Mouse (Mus musculus): ENCODE measurements around the gene Atrn. TPM values are rescaled to one million over a fixed set of nuclear protein-coding genes. Genes with fewer than 3 reads are reported as not detected.

The Atrn gene
- polyA plus RNA-seq, 1 experiment from 2014 or later = 9.2 TPM

DNA sequence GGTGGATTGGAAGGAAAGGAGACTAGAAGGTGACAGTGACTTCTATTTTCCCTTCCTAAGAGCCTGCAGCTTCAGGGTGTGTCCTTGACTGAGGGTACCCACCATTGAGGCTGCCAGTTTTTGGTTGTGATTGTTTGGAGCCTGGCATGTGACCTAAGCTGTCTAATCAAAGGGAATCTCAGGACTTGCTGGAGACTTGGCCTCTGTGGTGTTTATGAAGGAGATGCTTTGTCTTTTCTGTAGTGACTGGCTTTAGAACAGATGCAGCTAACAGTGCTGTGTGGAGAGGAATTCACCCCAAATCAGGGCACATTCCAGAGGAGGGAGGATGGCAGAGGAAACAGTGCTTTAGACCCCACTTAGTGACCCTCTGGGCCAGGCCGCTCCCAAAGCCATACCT is 8.6 kb downstream of the Atrn start:
- Histone ChIP-seq H3K36me3 (no peaks in the 10 kb centered on the region), H3K4me1 (peaks cover 10% of the 10 kb centered on the region), H3K4me3 (replicated peaks) (no peak overlapping the region), H3K4me2 (replicated peaks) (no peak overlapping the region), H3K9ac (no peak overlapping the region), H3K9me3 (replicated peaks) (no peaks in the 10 kb centered on the region), H3K27me3 (no peaks in the 10 kb centered on the region), H3K27ac (replicated peaks) (peak overlapping the region; percentile 51; the same call in 1 of the 2 replicates)
- ATAC-seq (ENCODE audit: insufficient number of reproducible peaks, low FRiP score, low TSS enrichment, low read depth) = no peak
- WGBS = 65% methylated on average over 1 of the region's 1 CpGs

DNA sequence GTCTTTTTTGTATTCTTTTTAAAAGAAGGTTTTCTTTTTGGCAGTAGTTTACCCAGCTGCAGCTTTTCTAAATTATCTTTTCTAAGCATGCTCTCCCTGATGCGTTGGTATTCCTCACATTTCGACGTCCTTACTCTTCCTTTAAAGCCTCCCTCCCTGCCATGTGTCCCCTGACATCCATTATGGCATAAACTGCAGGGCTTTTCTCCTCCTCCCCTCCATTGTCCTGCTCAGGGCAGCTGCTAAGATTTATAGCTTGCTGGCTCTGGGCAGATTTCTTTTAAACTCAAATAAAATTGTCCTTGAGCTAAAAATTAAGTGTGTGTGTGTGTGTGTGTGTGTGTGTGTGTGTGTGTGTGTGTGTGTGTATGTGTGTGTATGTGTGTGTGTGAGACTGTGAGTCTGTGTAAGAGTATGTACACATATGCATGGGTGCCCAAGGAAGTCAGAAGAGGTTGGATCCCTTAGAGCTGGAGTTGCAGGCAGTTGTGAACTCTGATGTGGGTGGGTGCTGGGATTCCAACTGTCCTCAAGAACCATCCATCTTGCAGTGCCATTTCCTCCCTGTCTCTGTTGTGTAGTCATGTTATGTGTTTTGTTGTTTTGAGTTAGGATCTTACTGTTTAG is 10.3 kb downstream of the Atrn start:
- H3K27ac ChIP-seq (replicated peaks) = peak overlapping the region; percentile 87
- no peaks in the 10 kb centered on the region for H3K36me3 ChIP-seq
- no peak overlapping the region for H3K9ac ChIP-seq
- H3K4me2 ChIP-seq (replicated peaks) = no peak overlapping the region
- H3K4me3 ChIP-seq (replicated peaks) = no peak overlapping the region
- peak; percentile 84 for ATAC-seq (ENCODE audit: insufficient number of reproducible peaks, low FRiP score, low TSS enrichment, low read depth)
- H3K4me1 ChIP-seq = peaks cover 10% of the 10 kb centered on the region
- WGBS = 26% methylated on average over 3 of the region's 3 CpGs
- no peaks in the 10 kb centered on the region for H3K27me3 ChIP-seq
- no peaks in the 10 kb centered on the region for H3K9me3 ChIP-seq (replicated peaks)

DNA sequence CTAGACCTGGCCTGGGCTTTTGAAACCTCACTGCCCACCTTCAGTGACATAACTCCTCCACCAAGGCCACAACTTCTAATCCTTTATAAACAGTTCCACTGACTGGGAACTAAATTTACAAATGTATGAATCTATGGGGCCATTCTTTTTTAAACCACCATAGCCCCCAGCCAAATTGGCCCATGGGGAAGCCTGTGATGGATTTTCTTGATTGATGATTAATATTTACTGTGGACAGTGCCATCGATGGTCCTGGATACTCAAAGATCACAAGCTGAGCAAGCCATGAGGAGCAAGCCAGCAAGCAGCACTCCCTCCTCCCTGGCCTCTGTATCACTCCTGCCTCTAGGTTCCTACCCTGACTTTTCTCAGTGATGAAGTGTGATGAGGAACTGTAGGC is 11.4 kb downstream of the Atrn start:
- Histone ChIP-seq H3K9ac (no peak overlapping the region), H3K27me3 (no peaks in the 10 kb centered on the region), H3K4me3 (replicated peaks) (no peak overlapping the region), H3K27ac (replicated peaks) (no peak overlapping the region; the same call in 1 of the 2 replicates), H3K4me2 (replicated peaks) (no peak overlapping the region), H3K4me1 (peaks cover 10% of the 10 kb centered on the region), H3K9me3 (replicated peaks) (no peaks in the 10 kb centered on the region), H3K36me3 (no peaks in the 10 kb centered on the region)
- WGBS = 83% methylated on average over 1 of the region's 1 CpGs
- ATAC-seq (ENCODE audit: insufficient number of reproducible peaks, low FRiP score, low TSS enrichment, low read depth) = no peak

DNA sequence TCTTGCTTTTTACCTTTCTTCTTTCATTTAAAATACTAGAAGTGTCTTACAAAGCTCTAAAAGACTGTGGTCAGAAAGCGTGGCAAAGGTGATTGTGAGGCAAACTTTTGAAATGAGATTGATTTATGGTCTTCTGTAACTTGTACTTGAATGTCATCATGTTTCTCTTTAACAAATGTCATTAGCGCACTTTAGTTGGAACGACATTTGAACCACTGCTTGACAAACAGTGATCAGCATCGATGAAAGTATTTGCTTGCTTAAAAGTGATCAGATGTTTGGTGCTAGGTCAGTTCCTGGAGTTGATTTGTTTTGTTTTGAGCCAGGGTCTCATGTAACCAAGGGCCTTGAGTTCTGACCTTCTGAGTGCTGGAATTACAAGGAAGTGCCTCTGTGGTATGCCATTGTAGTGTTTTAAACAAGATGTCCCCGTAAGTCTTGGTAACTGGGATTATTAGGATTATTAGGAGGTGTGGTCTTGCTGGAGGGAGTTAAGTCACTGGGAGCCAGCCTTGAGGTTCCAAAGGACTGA is 12.8 kb downstream of the Atrn start:
- H3K27me3 ChIP-seq = no peaks in the 10 kb centered on the region
- H3K27ac ChIP-seq (replicated peaks) = no peak overlapping the region
- H3K4me3 ChIP-seq (replicated peaks) = no peak overlapping the region
- peaks cover 10% of the 10 kb centered on the region for H3K4me1 ChIP-seq
- H3K4me2 ChIP-seq (replicated peaks) = no peak overlapping the region
- ATAC-seq (ENCODE audit: insufficient number of reproducible peaks, low FRiP score, low TSS enrichment, low read depth) = no peak
- H3K36me3 ChIP-seq = no peaks in the 10 kb centered on the region
- no peak overlapping the region for H3K9ac ChIP-seq
- no peaks in the 10 kb centered on the region for H3K9me3 ChIP-seq (replicated peaks)
- 56% methylated on average over 5 of the region's 5 CpGs for WGBS

DNA sequence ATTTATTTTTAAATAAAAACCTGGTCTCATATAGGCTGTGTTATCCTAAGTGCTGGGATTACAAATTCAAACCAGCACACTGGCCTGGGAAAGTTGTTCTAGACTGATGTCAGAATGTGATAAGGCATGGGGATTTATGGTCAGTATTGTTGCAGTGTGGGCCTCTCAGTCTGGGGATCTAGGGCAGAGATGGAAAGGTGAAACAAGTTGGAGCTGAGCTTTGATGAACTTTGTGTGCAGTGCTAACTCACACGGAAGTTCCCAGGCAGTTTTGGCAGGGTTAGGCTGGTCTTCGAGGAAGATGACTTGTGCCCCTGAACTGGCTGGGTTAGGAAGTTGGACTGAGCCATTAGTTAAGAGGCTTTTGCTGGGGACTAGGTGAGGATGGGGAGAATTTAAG is 18.7 kb downstream of the Atrn start:
- no peak overlapping the region for H3K4me2 ChIP-seq (replicated peaks)
- no peak overlapping the region for H3K4me3 ChIP-seq (replicated peaks)
- no peak for ATAC-seq (ENCODE audit: insufficient number of reproducible peaks, low FRiP score, low TSS enrichment, low read depth)
- 78% methylated on average over 2 of the region's 2 CpGs for WGBS
- no peaks in the 10 kb centered on the region for H3K9me3 ChIP-seq (replicated peaks)
- H3K27ac ChIP-seq (replicated peaks) = no peak overlapping the region
- no peaks in the 10 kb centered on the region for H3K4me1 ChIP-seq
- H3K27me3 ChIP-seq = no peaks in the 10 kb centered on the region
- H3K36me3 ChIP-seq = no peaks in the 10 kb centered on the region
- no peak overlapping the region for H3K9ac ChIP-seq

DNA sequence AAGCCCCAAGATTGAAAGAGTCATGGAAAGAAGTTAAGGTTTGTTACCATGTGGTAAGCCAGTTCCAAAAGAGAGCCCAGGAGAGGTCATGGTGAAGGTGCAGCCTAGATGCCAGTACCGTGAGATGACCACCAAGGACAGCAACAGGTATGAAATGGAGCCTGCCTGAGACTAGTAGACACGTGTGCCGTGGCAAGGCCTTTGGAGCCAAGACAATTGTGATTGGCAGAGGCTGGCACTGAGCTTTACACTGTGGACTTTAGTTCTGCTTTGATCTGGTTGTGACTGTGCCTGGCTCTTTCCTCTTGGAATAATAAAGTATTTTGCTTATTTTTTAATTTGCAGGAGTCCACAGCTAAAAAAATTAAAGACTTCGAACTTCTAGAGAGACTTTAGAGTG is 21.7 kb downstream of the Atrn start:
- Histone ChIP-seq H3K27ac (replicated peaks) (no peak overlapping the region), H3K27me3 (no peaks in the 10 kb centered on the region), H3K4me1 (0 out of 2 replicates have a peak, but pooled peaks cover 9% of the 10 kb centered on the region), H3K4me3 (replicated peaks) (no peak overlapping the region), H3K9me3 (replicated peaks) (no peaks in the 10 kb centered on the region), H3K4me2 (replicated peaks) (no peak overlapping the region), H3K36me3 (no peaks in the 10 kb centered on the region), H3K9ac (no peak overlapping the region)
- WGBS = 86% methylated on average over 4 of the region's 4 CpGs
- no peak for ATAC-seq (ENCODE audit: insufficient number of reproducible peaks, low FRiP score, low TSS enrichment, low read depth)

DNA sequence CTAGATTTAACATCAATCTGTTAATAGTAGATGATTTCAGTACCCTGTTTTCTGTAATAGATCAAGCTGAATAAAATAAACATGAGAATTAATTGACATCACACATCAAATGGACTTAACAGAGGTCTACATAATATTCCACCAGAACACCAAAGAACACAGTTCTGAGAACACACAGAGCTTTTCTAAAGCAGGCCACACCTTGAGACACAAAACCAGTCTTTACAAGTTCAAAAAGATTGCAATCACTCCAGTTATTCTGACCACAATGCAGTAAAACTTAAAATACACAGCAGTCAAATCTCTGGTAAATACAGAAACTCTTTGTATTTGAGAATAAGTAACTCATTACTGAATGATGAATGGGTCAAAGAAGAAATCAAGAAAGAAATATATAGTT is 22.2 kb downstream of the Atrn start:
- Histone ChIP-seq H3K36me3 (no peaks in the 10 kb centered on the region), H3K9me3 (replicated peaks) (no peaks in the 10 kb centered on the region), H3K9ac (no peak overlapping the region), H3K4me2 (replicated peaks) (no peak overlapping the region), H3K4me1 (0 out of 2 replicates have a peak, but pooled peaks cover 9% of the 10 kb centered on the region), H3K27me3 (no peaks in the 10 kb centered on the region), H3K4me3 (replicated peaks) (no peak overlapping the region), H3K27ac (replicated peaks) (no peak overlapping the region)
- no peak for ATAC-seq (ENCODE audit: insufficient number of reproducible peaks, low FRiP score, low TSS enrichment, low read depth)

DNA sequence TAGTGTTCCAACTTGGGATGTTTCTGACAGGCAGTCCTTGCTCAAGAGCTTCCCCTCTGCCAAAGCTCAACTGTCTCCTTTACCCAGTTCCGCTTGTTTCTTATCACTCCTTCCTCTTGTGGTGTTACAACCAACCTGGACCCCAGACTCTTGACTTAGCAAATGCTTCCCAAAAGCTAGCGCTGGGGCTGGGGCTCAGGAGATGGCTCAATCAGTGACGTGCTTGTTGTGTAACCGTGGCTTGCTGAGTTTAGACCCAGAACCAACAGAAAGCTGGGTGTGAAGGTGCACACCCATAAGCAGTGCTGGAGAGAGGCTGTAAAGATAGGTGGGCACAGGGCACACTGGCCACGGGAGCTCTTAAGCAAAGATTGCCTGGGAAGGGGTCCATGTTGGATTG is 23.7 kb downstream of the Atrn start:
- Histone ChIP-seq H3K4me2 (replicated peaks) (no peak overlapping the region), H3K27me3 (no peaks in the 10 kb centered on the region), H3K9me3 (replicated peaks) (no peaks in the 10 kb centered on the region), H3K27ac (replicated peaks) (no peak overlapping the region), H3K9ac (no peak overlapping the region), H3K36me3 (no peaks in the 10 kb centered on the region), H3K4me3 (replicated peaks) (no peak overlapping the region), H3K4me1 (0 out of 2 replicates have a peak, but pooled peaks cover 9% of the 10 kb centered on the region)
- ATAC-seq (ENCODE audit: insufficient number of reproducible peaks, low FRiP score, low TSS enrichment, low read depth) = no peak
- 92% methylated on average over 5 of the region's 5 CpGs for WGBS

DNA sequence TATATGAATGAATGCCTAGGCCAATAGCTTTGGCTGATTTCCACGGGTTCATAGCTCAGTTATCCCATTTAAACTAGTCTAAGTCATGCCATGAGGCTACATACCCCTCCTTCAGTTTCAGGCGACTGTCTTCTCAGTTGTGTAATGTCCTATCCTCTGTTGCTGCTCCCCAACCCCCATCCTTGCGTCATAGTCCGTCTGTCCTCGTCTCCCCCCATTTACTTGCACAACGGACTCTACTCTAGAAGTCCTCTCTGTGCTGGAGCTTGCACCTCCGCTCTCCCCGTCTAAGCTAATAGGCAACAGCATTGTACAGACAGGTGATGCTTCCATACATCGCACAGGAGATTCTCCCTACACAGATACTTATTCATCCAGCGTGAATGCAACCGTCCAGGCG is 26.6 kb downstream of the Atrn start:
- Histone ChIP-seq H3K4me2 (replicated peaks) (no peak overlapping the region), H3K27ac (replicated peaks) (no peak overlapping the region), H3K4me1 (0 out of 2 replicates have a peak, but pooled peaks cover 9% of the 10 kb centered on the region), H3K4me3 (replicated peaks) (no peak overlapping the region), H3K27me3 (no peaks in the 10 kb centered on the region), H3K9me3 (replicated peaks) (no peaks in the 10 kb centered on the region), H3K36me3 (0 out of 2 replicates have a peak, but pooled peaks cover under 1% of the 10 kb centered on the region), H3K9ac (no peak overlapping the region)
- ATAC-seq (ENCODE audit: insufficient number of reproducible peaks, low FRiP score, low TSS enrichment, low read depth) = no peak
- WGBS = 76% methylated on average over 12 of the region's 12 CpGs

DNA sequence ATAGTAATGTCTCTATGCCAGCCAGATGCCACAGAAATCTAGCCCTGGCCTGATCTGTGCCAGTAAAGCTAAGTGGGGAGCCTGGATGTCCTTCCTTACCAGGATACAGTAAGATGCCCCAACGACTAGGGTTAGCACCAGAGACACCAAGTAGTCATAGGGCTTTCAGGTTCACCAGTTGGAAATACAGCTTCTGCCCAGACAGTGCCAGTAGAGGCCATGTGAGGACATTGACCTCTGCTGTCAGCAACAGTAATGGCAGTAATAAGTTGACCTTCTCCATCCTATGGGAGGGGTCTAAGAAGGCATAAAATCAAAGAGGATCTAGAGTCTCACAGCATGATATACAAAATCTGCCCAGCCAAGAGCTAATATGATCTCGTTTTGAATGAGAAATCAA is 43.5 kb downstream of the Atrn start:
- Histone ChIP-seq H3K4me1 (no peaks in the 10 kb centered on the region), H3K9me3 (replicated peaks) (no peaks in the 10 kb centered on the region), H3K27ac (replicated peaks) (no peak overlapping the region), H3K27me3 (no peaks in the 10 kb centered on the region), H3K4me3 (replicated peaks) (no peak overlapping the region), H3K9ac (no peak overlapping the region), H3K4me2 (replicated peaks) (no peak overlapping the region), H3K36me3 (peaks cover 18% of the 10 kb centered on the region)
- WGBS = 80% methylated on average over 2 of the region's 2 CpGs
- no peak for ATAC-seq (ENCODE audit: insufficient number of reproducible peaks, low FRiP score, low TSS enrichment, low read depth)

DNA sequence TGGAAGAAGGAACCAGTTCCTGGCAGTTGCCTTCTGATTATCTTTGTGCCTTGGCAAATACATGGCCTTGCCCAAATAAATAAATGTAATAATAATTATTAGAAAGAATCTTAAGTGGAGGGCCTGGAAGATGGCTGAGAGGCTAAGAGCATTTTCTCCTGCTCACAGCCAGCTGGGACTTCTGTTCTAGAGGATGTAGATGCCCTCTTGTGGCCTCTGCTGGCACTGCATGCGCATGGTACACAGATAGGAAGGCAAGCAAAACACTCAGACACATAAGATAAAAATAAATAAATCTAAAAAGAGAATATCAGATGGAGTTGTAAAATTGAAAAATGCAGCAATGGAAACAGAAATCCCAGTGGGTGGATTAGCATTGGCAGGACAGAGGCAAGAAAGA is 44.3 kb downstream of the Atrn start:
- no peaks in the 10 kb centered on the region for H3K9me3 ChIP-seq (replicated peaks)
- no peak overlapping the region for H3K9ac ChIP-seq
- WGBS = 0% methylated on average over 1 of the region's 1 CpGs

DNA sequence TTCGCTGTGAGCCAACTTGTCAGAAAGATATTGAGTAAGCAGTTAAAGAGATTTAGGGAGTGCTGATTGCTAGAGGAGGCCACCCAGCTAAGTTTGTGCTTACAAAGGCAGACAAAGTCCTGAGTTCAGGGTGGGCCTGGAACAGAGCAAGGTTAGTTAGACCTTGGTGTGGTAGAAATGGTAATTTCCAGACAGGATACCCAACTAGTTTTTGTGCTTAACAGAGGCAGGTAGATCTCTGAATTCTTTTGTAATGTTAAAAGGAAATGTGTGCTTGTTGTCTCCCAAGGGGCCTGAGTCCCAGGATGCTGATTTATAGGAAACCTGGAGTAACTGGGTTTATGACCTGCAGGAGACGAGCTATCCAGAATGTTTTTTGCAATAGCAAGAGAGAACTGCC is 52.6 kb downstream of the Atrn start:
- WGBS = 79% methylated on average over 2 of the region's 2 CpGs
- no peak overlapping the region for H3K27ac ChIP-seq (replicated peaks)

More for the DNA sequence above, 44.3 kb downstream of the Atrn start:
- ATAC-seq (ENCODE audit: insufficient number of reproducible peaks, low FRiP score, low TSS enrichment, low read depth) = no peak
- H3K36me3 ChIP-seq = peaks cover 18% of the 10 kb centered on the region
- no peak overlapping the region for H3K27ac ChIP-seq (replicated peaks)
- H3K4me3 ChIP-seq (replicated peaks) = no peak overlapping the region
- no peaks in the 10 kb centered on the region for H3K4me1 ChIP-seq
- no peaks in the 10 kb centered on the region for H3K27me3 ChIP-seq
- no peak overlapping the region for H3K4me2 ChIP-seq (replicated peaks)

More for the DNA sequence above, 52.6 kb downstream of the Atrn start:
- Histone ChIP-seq H3K4me2 (replicated peaks) (no peak overlapping the region), H3K4me1 (no peaks in the 10 kb centered on the region), H3K27me3 (no peaks in the 10 kb centered on the region), H3K9me3 (replicated peaks) (no peaks in the 10 kb centered on the region), H3K36me3 (peaks cover 21% of the 10 kb centered on the region), H3K9ac (no peak overlapping the region), H3K4me3 (replicated peaks) (no peak overlapping the region)
- ATAC-seq (ENCODE audit: insufficient number of reproducible peaks, low FRiP score, low TSS enrichment, low read depth) = no peak
